Mouse (Mus musculus): ENCODE measurements at regions not wholly inside any gene's neighbourhood (a gene's known extent, or its start where the extent isn't known, plus 50 kb on each side); places are given as distances from the start of the nearest gene placed in this dataset.
A peak's percentile ranks its signal among the peaks of the same experiment; 100 is the strongest.

DNA sequence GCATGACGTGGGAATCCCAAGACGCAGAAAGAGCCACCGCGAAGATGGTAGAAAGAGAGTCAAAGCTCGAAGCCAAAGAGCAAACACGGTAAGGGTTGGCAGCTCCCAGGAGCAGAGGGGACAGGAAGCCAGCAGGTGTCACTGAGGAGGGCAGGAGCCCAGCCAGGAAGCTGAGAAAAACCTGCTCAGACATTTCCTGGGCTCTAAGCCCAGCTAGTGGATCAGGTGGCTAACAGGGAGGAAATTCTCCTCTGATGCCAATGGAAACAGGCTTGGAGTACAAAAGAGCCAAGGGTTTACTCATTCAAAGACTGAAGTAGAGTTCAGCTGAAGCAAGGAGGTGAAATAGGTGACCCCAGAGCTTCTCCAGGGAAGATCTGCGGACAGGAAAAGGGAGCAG is 368.9 kb downstream of the Nkx6-1 start:
- DNase-seq (ENCODE audit: low spot score in 2 of 2) = peak in 1 of 2 experiments; percentile 42

DNA sequence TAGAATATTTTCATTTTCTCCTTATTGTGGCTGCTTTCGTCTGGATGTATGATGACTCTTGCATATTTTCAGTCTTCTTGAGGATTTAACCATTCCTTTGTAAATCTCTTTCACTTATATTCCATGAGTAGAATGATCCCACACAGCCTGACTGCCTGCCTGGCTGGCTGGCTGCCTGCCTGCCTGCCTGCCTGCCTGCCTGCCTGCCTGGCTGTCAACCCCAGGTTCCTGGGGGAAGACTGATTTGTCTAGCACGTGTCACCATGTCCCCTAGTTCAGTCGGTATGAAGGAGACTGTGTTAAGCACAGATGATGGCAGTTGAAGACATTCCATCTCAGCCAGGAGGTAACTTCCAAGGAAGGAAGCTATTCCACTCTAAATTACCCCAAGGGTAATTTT is 370.8 kb downstream of the Nkx6-1 start:
- no peak for DNase-seq (ENCODE audit: low spot score in 2 of 2)

DNA sequence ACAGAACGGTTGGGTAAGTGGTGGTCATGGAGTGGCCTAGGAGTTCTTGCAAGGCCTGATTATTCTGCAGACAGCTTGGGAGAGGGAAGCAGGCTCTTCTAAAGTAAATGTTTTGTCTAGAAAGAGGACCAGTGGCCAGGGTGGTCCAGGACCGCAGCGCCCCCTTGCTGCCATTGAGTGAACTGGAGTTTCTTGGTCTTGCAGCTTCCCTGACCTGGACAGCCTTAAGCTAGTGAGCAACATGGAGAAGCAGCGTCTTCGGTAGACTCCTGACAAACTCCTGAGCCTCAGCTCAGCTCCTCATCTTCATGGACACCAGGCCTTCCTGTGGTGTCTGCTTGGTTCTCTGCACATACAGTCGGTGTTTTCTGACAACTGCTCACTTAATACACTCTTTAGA is 376.4 kb downstream of the Nkx6-1 start:
- DNase-seq (ENCODE audit: low spot score in 2 of 2) = peak; percentile 36 to 37

DNA sequence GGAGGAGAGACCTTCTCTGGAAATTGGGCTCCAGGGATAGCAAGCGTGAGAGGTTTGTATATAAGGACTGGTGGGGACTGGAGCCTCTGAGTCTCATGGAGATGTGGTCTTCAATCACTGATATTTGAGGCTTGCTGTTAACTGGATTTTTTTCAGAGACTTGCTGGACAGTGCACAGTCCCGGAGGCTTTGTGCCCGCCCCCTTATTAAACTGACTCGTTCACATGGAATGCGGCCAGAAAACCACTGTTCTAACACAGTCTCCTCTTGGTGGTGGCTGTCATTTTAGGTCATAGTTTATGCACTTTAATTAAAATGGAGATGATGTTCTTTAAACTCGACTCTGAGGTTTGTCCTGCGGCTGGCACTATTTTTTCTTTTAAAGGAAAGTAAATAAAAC is 378.9 kb downstream of the Nkx6-1 start:
- no peak for DNase-seq (ENCODE audit: low spot score in 2 of 2)

DNA sequence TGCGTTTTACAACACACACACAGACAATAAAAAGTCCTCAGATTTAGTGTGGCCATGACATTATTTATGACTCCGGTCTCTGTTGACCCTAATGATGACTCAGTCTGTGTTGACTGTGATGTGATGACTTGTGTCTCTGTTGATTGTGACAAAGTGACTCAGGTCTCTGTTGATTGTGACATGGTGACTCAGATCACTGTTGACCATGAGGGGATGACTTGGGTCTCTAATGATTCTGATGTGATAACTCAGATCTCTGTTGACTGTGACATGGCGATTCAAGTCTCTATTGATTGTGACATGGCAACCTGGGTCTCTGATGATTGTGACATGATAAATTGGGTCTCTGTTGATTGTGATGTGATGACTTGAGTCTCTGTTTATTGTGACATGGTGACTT is 405.0 kb downstream of the Gpat3 start:
- no peak for DNase-seq (ENCODE audit: low spot score in 2 of 2)

DNA sequence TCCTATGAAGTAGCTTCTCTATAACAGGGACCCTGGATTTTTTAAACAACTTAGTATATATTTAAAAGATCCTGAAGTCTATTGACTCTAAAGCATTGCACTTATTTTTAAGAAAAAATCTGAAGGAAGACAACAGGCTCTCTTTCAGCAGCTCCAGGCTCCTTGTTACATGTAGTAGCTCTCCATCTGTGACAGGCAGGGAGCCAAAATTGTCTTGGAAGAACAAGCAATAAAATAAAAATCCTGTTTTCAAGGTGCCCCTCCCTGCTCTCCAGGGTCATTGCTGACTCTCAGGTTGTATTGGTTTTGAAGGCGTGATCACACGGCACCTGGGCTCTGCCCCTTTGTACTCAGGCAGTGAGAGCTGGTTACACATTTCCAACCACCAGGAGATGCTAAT is 397.1 kb downstream of the Gpat3 start:
- DNase-seq (ENCODE audit: low spot score in 2 of 2) = no peak

DNA sequence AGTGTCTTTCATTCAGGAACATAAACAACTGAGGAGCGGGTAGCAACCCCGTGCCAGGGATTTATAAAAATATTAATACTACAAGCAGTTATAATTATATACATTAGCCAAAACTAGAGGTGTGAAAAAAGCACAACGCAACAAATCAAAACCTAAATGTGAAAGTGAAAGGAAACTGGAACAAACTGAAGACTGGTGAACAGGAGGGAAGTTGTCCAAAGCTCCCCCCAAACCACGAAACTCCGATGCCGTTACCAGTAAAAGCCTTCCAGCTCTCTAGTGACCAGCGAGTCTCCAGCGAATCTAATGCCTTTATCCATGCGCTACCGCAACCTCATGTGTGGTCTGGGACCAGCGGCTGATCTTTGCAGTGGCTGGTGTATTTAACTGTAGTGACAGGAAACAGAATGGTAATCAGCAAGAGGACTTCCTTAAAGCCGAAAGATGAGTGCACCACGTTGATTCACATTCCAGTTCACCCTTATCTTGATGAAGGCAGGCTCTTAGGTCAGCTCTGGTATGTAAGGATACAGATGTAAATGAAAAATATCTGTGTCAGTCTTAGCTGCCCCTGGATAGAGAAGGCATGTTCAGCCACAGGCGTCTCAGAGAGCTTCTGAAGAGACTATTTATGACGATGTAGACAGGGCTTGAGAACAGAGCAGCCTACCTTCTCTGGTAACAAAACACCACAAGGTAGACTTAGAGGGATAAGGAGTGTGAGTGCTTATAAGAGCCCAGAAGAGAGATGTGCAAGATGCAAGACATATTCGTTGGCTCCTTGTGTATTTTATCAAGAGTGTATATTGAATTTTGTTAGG is 394.0 kb downstream of the Gpat3 start:
- no peak for DNase-seq (ENCODE audit: low spot score in 2 of 2)

DNA sequence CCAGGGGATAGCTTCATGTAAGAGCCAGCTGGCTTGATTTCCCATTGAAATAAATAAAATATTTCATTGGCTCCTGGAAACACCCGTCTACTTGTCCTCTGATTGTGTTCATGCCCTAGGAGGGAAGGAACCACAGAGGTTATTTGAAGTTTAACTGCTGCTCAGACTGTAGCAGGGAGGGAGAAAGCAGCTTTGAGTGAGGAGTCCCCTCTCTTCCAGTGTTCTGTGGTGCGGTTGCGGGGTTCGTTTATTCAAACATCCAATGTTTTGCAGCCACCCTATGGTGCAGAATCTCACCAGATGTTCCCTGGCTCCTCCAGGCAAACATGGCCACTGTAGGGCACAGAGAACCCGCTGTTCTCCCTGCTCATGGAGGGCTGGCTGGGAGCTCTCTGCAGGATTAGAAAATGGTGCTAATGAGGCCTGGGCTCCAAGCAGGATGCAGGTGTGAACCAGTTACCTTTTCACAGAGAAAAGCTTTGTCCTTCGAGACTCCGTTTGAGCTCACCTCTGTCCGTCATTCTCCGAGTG is 390.7 kb downstream of the Gpat3 start:
- DNase-seq (ENCODE audit: low spot score in 2 of 2) = no peak

DNA sequence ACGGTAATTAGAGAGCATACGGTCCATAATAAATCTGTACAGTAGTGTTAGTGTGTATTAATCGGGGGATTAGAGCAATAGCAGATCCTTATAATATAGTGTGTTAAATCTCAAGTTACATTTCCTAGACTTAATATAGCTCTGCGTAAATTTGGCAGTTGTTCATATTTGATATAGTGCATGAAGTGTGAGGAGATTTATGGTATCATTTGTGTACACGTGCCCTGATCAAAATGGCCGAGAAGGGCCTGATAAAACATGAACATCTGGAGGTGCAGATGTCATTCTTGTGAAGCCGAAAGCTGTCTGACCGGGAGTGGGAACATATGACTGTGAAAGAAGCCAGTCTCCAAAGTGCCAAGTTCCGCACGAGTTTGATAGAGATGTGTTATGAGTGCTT is 376.9 kb downstream of the Gpat3 start:
- no peak for DNase-seq (ENCODE audit: low spot score in 2 of 2)

DNA sequence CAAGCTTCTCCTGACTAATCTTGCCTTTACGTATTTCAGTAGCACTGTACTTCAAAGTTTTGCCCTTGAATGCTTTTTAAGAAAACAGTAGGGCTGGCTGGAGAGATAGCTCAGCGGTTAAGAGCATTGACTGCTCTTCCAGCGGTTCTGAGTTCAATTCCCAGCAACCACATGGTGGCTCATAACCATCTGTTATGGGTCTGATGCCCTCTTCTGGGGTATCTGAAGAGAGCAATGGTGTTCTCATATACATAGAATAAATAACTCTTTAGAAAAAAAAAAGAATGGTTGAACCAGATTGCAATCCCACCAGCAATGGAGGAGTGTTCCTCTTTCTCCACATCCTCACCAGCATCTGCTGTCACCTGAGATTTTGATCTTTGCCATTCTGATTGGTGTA is 372.6 kb downstream of the Gpat3 start:
- DNase-seq (ENCODE audit: low spot score in 2 of 2) = no peak

DNA sequence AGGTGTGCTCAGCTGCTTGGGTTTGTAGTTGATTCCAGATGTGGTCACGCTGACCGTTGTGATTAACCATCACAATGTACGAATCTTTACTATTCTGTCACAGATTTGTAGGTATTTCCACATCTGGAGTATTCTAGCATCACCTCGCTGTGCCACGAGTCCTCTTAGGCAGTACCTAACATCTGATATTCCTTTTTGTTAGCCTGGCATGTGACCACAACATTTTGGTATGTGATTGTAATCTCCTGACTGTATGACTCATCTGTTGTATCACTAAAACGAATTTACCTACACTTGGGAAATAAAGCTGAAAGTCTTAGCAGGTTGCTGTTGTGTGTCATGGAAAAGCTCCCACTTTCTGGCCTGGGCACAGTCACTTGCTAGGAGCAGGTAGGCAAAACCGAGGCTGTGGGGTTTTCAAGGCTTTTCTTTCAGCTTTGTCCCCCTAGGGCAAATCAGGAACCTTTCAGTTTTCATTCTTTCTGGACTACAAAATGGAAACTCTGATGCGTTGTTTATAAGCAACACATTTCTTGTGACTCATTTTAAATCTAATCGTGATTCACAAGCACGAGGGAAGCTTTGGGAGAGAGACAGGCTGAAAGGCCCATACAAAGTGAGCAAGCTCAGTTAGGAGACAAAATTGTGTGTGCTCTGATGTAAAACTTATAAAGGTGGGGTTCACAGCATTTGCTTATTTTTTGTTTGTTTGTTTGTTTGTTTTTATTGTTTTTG is 371.5 kb downstream of the Gpat3 start:
- no peak for DNase-seq (ENCODE audit: low spot score in 2 of 2)

DNA sequence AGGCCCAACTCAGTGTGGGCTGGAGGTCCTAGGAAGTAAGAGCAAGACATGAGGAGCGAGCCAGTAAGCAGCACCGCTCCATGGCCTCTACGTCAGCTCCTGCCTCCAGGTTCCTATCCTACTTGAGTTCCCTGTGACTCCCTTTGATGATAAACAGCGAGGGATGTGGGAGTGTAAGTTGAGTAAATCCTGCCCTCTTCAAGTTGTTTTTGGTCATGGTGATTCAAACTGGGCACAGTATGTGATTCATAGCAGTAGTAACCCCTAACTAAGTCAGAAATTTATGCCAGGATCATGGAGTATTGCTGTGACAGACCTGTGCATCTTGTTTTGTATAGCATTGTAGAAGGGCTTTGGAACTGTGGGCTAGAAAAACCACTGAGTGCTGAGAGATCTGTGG is 366.5 kb downstream of the Gpat3 start:
- no peak for DNase-seq (ENCODE audit: low spot score in 2 of 2)

DNA sequence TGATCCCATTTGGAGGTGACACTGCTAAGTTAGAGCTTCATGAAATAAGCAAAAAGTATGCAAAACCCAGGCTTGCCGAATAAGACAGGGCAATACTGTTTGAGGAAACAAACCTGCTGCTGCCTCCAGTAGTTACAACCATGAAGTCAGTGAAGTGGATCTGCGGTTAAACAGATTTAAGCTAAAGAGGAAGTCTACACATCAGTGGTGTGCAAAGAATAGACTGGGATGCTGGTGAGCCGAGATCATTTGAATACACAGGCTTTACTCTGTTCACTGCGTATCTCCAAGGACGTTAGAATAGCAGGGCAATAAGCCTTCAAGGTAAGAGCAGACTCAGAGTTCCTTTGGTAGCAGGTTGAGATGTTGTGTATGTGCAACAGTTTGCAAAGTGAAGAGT is 362.6 kb downstream of the Gpat3 start:
- DNase-seq (ENCODE audit: low spot score in 2 of 2) = no peak

DNA sequence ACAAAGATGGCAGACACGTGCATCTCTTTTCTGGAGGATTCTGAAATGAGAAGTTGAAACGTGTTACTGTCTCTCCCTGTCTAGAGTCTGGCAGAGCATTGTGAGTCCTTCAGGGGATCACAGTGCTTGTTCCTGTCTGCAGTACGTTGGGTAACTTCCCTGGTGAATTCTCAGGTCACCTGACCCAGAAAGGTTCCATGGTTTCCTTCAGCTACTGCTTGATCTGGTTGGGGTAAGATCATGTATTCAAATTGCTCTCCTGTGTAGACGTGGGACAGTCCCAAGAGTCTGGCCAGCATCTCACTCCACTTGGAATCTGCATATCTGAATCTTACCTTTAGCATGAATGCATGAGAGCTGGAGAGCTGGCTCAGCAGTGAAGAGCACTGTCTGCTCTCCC is 350.0 kb downstream of the Gpat3 start:
- DNase-seq (ENCODE audit: low spot score in 2 of 2) = no peak

DNA sequence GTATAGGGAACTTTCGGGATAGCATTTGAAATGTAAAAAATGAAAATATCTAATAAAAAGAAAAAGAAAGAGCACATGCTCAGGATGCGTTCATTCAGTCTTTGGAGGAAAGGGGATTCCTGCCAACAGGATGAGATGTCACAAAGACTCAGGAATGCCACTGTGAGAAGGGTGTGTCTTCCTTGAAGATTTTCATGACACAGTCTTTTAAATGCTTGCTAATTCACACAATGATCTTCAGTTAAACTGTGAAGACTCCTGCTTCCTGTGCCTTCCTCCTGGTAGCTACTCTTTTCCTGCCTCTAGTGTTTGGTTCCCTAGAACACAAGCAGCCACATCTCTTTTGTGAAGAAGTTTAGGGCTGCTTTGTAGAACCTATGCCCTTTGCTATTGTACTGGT is 345.5 kb downstream of the Gpat3 start:
- DNase-seq (ENCODE audit: low spot score in 2 of 2) = no peak

DNA sequence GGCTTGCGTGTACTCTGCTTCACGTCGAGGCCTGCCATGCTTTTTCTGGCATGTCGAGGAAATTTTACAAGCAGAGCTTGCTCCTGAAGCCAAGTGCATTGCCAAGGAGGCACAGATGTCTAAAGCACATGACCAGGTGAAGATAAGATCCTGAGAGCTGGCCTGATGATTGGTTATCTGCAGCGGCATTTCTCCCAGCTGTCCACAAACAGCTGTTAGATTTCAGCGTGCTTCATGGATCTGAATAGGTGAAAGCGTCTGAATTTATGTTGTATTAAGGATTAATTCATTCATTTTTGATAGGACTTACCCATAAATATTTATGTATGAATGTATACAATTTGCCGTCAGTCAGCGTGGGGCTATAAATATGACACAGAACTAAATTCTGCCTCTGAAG is 327.7 kb downstream of the Gpat3 start:
- no peak for DNase-seq (ENCODE audit: low spot score in 2 of 2)

DNA sequence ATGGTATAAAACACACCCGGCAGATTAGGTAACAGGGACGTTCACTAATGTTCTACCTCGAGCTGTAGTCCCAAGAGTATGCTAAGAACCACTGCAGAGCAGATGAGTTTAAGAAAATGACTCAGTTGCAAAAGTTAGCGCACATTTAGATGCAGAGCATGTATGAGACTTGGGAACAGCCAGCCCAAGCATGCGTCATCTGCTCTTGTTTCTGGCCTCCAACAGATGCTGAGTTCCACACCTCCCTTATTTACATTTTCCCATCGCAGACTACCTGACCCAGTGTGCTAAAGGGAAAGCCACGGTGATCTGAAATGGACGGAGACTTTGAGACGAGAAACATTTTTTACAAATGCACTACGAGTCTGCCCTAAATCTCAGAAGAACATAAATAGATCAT is 327.3 kb downstream of the Gpat3 start:
- no peak for DNase-seq (ENCODE audit: low spot score in 2 of 2)

DNA sequence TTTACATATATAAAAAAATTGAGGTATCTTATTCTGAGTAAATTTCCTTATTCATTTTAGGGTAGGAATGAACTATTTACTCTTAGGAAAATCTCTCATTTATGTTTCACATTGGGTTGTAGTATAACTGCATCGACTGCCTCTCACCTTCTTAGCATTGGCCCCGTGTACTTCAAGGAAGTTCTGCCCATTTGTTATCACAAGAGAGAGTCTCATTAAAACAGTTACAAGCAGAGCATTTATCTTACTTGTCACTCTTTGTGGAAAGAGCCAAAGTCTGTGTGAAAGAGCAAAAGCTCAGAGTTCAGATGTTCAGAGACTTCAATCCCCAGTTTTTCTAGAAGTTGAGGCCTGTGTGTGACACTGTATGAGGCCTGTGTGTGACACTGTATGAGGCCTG is 323.6 kb downstream of the Gpat3 start:
- DNase-seq (ENCODE audit: low spot score in 2 of 2) = no peak

DNA sequence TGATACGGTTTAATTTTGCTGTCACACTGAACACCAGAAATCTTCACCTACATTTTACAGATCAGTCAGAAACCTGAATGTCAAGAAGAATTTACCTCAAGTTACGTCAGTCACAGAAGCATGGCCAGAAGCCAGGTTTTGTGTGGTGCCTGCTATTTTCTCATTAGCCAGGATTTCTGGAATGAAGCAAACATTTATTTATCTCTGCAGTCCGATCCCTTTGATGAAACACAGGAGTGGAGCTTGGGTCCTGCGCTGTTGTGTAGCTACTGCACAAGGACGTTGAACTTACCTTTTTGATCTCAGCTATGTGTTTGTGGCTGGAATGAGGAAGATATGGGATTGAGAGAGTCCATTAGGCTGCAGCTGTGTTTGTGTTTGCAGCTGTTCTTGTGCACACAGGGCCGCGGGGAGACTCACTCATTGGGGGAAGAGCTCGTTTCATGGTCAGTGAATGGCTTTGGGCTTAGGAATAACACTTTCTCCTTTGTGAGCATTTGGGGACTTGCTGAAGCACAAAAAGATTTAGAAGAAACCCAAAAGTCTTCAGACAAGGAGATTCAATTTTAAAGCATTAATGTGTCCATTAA is 318.2 kb downstream of the Gpat3 start:
- no peak for DNase-seq (ENCODE audit: low spot score in 2 of 2)

DNA sequence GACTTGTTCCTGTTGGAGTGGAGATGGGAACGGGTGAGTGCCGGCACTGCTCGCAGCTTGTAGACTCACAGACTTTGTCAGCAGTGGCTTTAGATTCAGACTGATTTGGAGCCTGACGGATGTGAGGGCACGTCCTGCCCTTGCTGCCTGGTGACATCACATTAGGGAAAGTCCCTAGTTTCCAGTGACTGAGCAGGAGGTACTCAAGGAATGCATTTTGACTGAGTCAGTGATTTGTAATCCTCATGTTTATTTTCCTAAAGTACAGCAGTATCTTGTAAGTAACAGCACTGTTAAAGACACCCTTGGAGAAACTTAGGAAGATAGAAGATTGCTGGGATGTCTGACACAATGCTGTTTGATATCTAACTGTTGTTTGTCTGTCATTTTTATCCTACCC is 317.6 kb downstream of the Gpat3 start:
- DNase-seq (ENCODE audit: low spot score in 2 of 2) = no peak

DNA sequence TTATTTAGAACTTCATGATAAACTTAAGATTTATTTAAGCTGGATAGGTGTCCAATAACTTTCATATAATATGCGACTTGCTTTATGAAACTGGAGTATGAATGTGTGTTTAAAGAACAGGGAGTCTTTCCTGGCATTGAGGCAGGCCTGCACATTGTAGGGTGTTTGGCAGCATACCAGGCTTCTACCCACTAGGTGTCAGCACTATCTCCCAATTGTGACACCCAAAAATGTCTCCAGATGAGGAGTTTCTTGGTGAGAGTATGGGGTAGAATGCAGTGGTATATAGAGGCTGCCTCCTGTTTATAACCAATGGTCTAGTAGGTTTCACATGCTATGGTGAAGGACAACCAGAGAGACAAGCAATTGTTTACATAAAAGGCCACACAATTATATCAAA is 311.9 kb downstream of the Gpat3 start:
- no peak for DNase-seq (ENCODE audit: low spot score in 2 of 2)

DNA sequence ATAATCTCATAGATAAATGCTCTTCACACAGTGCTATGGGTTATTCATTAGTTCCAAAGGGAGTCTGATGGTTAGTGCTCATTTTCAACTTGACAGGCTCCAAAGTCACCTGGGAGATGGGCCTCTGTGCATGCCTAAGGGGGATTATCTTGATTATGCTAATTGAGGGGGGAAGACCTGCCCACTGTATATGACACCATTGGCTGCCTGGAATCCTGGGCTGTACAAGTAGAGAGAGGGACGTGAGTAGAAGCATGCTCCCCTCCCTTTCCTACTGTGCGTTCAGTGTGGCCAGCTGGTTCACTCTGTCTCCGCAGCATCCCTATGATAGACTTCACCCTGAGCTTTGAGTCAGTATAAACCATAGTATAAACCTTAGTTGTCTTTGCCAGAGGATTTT is 300.8 kb downstream of the Gpat3 start:
- no peak for DNase-seq (ENCODE audit: low spot score in 2 of 2)

DNA sequence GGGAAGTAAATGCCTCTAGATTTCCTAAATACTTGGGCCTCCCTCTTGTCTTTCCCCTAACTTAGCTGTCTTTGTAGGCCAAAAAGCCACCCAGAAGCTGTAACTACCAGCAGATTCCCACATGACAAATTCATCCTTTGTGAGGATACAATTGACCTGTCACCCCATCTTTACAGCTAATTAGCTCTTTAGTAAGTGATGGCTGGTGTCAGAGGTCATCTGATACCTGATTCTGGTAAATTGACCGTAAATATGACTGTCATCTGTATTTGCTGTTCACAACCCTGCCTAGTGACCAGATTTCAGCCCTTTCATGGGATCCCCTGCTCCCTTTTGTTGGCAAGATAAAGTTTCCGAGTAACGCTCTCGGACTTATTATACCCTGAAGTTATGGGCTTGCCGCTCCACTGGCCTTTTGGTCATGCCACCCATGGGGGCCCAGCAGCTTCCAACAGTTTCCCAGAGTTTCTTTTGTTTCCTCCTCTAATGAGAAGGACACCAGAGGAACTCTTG is 279.5 kb downstream of the Gpat3 start:
- no peak for DNase-seq (ENCODE audit: low spot score in 2 of 2)
